Mouse (Mus musculus): Measurements from ENCODE around the gene Ccdc185.

DNA sequence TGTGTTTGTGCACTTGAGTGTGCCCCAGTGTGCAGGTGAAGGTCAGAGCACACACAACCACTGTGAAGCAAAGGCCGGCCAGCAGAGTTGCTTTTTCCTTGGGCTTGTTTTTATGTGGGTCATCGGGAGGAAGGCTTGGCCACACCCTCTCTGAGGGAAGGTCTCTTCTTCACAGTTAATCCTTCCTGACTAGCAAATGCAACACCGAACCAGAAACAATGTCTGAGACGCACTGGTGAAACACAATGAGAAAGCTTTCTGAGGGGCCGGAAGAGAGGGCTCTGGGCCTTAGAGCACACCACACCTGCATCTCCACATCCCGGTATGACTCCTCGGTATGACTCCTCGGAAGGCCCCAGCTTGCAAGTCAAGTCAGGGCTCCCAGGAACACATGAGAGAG, 2.3 kb upstream of the Ccdc185 start:
- TF ChIP-seq CTCF (IDR thresholded peaks at IDR 0.05; ENCODE audit: extremely low read depth, insufficient read length, insufficient replicate concordance, low read depth, low read length) (no peak), POLR2A (IDR thresholded peaks at IDR 0.05; ENCODE audit: low read depth, low read length) (no peak)

Measured in small intestine, adult 2 months (tissue).